Mouse (Mus musculus) stomach, postnatal 0 days (tissue): Measurements from ENCODE around the gene Elp4.
A peak's percentile ranks its signal among the peaks of the same experiment; 100 is the strongest.

Source experiments
- CTCF ChIP-seq: IDR thresholded peaks from 2 replicates; pipeline ENCODE4 v1.5.1; 2016; ENCODE audit warnings: antibody characterized with exemption, low read depth, mild to moderate bottlenecking, moderate library complexity
- EP300 ChIP-seq: optimal IDR thresholded peaks from 2 replicates; pipeline ENCODE3; 2016; ENCODE audit warnings: antibody characterized with exemption

DNA sequence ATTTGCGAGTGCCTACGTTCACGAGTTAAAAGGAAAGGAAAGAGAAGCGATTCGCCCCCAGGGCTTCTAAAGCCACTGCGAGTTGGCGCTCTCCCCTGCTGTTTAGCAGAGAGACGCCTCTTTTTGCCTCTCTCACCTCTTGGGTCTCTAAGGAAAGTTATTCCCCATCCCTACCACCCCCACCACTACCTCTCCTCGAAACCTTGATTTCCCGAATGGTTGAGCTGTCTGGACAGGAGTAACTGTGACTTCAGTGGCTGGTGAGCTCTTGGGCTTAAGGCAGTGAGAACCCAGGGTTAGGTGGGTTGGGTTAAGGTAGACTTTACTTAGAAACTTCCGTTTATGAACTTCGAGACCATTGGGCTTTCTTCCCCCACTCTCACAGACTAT, 388 bp upstream of the Elp4 start:
- no peak for TF ChIP-seq CTCF
- peak; percentile 10 for TF ChIP-seq EP300
